Mouse (Mus musculus): ENCODE results near the gene Slco1b2. TPM values are rescaled to one million over a fixed set of nuclear protein-coding genes. Genes with fewer than 3 reads are reported as not detected.

The Slco1b2 gene
- polyA plus RNA-seq, 1 experiment, result not detected

DNA sequence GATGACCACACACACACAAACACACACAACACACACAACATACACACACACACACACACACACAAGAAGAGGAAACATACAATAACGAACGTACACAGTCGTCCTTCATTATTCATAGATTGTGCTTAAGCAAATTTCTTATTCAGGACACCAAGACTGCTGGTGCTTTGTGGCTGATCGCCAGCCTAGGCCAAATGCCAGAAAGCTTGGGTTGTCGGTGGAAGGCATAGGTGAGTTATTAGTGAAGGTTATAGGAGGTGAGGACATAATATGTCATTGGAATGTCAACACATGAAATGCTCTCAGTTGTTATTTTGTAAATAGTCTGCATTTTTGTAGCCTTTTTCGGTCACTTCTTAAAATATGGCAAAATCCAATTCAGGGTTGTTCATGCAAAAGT is 3.6 kb downstream of the Slco1b2 start:
- TF ChIP-seq POLR2A (IDR thresholded peaks at IDR 0.05; ENCODE audit: borderline replicate concordance, low read depth, low read length) (no peak), CTCF (IDR thresholded peaks at IDR 0.05; ENCODE audit: low read depth, low read length) (no peak)
- Histone ChIP-seq H3K4me3 (ENCODE audit: insufficient read depth, low read length) (no peak overlapping the region), H3K27ac (ENCODE audit: insufficient read depth, low read depth, low read length) (no peak overlapping the region), H3K4me1 (ENCODE audit: control insufficient read depth, insufficient read depth, low read length) (no peaks in the 10 kb centered on the region)

DNA sequence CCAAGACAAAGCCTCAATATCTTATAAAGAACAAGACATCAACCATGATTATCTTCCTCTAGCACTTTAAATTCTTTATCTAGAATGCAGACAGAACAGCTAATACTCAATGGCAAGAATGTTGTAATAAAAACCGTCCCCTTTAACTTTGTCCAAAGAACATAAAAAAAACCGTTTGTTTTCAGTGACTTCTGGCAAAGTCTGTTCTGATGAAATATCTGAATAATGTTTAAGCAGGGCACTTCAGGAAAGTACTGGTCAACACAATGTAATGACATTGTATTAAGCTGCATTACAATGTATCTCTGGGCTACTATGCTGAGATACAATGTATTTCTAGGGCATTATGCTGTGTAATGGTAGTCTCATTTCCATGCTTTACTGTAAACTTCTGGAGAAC is 5.9 kb downstream of the Slco1b2 start:
- Histone ChIP-seq H3K27ac (ENCODE audit: insufficient read depth, low read depth, low read length) (no peak overlapping the region), H3K4me3 (ENCODE audit: insufficient read depth, low read length) (no peak overlapping the region), H3K4me1 (ENCODE audit: control insufficient read depth, insufficient read depth, low read length) (no peaks in the 10 kb centered on the region)
- TF ChIP-seq POLR2A (IDR thresholded peaks at IDR 0.05; ENCODE audit: borderline replicate concordance, low read depth, low read length) (no peak), CTCF (IDR thresholded peaks at IDR 0.05; ENCODE audit: low read depth, low read length) (no peak)

DNA sequence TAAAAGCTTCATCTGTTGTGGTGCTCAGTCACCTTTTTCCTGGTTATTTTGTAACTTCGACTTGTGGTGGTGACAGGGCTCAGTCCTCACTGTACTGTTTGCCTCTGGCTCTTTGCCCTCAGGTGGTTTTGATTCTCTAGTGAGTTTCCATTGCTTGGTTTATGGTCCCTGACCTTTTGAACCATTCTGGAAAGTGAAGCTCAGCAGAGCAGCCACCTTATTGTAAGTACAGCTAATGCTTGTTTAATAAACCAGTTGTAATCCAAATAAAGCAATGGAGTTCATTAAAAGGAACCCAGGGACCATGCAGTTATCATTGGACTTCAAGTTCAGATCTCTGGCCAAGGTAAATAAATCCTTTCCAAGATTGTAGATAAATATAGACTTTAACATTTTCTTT is 11.3 kb downstream of the Slco1b2 start:
- Histone ChIP-seq H3K27ac (ENCODE audit: insufficient read depth, low read depth, low read length) (no peak overlapping the region), H3K4me3 (ENCODE audit: insufficient read depth, low read length) (no peak overlapping the region), H3K4me1 (ENCODE audit: control insufficient read depth, insufficient read depth, low read length) (no peaks in the 10 kb centered on the region)
- TF ChIP-seq CTCF (IDR thresholded peaks at IDR 0.05; ENCODE audit: low read depth, low read length) (no peak), POLR2A (IDR thresholded peaks at IDR 0.05; ENCODE audit: borderline replicate concordance, low read depth, low read length) (no peak)

DNA sequence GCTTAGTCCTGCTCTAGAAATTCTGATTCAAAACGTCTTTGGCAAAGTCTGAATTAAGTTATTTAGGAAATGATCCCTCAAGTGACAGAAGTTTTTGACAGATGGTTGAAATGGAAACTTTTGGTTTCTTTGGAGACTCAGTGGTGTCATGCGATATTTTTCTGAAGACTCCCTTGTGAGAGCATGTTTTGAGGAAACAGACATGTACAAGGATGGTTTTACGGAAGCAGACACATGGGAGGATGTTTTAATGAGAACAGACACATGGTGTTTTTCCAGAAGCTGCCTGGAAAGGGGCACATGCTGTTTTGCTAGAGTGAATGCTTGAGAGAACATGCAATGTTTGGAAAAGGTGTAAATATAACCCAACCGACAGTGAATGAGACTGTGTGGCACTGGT is 57.7 kb downstream of the Slco1b2 start:
- H3K4me3 ChIP-seq (ENCODE audit: insufficient read depth, low read length), result no peak overlapping the region
- TF ChIP-seq POLR2A (IDR thresholded peaks at IDR 0.05; ENCODE audit: borderline replicate concordance, low read depth, low read length) (no peak), CTCF (IDR thresholded peaks at IDR 0.05; ENCODE audit: low read depth, low read length) (no peak)
- no peaks in the 10 kb centered on the region for H3K4me1 ChIP-seq (ENCODE audit: control insufficient read depth, insufficient read depth, low read length)
- H3K27ac ChIP-seq (ENCODE audit: insufficient read depth, low read depth, low read length), result no peak overlapping the region

DNA sequence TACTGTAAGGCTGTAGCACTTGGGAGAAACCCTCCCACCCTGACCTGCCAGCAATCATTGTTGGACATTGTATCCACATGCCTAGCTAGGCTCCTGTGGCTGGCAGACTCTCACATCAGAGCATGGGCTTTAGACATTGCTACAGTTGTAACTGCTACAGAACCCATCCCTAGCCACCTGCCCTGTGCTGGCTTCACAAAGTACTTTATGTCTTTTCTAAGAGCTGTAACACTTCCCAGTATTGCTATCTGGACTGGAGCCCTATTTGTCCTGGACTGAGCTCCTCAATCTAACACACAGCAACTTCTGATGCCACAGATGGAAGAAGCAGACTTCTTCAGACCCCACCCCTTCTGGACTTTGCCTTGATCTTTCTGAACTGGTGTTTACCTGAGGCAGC is 61.9 kb downstream of the Slco1b2 start:
- no peaks in the 10 kb centered on the region for H3K4me1 ChIP-seq (ENCODE audit: control insufficient read depth, insufficient read depth, low read length)
- TF ChIP-seq CTCF (IDR thresholded peaks at IDR 0.05; ENCODE audit: low read depth, low read length) (no peak), POLR2A (IDR thresholded peaks at IDR 0.05; ENCODE audit: borderline replicate concordance, low read depth, low read length) (no peak)

More for the DNA sequence above, 61.9 kb downstream of the Slco1b2 start:
- Histone ChIP-seq H3K27ac (ENCODE audit: insufficient read depth, low read depth, low read length) (no peak overlapping the region), H3K4me3 (ENCODE audit: insufficient read depth, low read length) (no peak overlapping the region)

Other genes with a start within 250 kb of the Slco1b2 start
- not detected in 2 replicates for gene Slco1c1, start 105.2 kb upstream of the Slco1b2 start, polyA plus RNA-seq (2012; ENCODE audit: insufficient read depth, insufficient read length, missing spikeins)
- gene Gm5724, start 144.3 kb downstream of the Slco1b2 start, polyA plus RNA-seq (2012; ENCODE audit: insufficient read depth, insufficient read length, missing spikeins), result not detected in 2 replicates
- gene Slco1a4, start 226.7 kb downstream of the Slco1b2 start, polyA plus RNA-seq (2012; ENCODE audit: insufficient read depth, insufficient read length, missing spikeins), result not detected in 2 replicates

All from bone marrow macrophage, adult 2 months (primary cell).